Mouse (Mus musculus) gastrocnemius, postnatal 10 days (tissue): ENCODE data around the gene 1700001C19Rik. TPM values are rescaled to one million over a fixed set of nuclear protein-coding genes. Genes with fewer than 3 reads are reported as not detected.

ENCODE experiments used
- DNase-seq: peaks from one replicate; pipeline ENCODE4 v3.0.0; 2021; ENCODE audit warnings: mixed read lengths
- long read RNA-seq, 2 experiments: library from polyadenylated mRNA; stranded (forward); transcript quantifications; one replicate each; pipeline ENCODE4 v2.0.0; 2021
- total RNA-seq, 2 experiments: library from RNA; stranded (reverse); gene quantifications; 2 replicates each; pipeline ENCODE4 v1.2.3; 2021

The 1700001C19Rik gene
- total RNA-seq = not detected
- long read RNA-seq, experiment 1 = 0 reads
- long read RNA-seq, experiment 2 = 0 reads

DNA sequence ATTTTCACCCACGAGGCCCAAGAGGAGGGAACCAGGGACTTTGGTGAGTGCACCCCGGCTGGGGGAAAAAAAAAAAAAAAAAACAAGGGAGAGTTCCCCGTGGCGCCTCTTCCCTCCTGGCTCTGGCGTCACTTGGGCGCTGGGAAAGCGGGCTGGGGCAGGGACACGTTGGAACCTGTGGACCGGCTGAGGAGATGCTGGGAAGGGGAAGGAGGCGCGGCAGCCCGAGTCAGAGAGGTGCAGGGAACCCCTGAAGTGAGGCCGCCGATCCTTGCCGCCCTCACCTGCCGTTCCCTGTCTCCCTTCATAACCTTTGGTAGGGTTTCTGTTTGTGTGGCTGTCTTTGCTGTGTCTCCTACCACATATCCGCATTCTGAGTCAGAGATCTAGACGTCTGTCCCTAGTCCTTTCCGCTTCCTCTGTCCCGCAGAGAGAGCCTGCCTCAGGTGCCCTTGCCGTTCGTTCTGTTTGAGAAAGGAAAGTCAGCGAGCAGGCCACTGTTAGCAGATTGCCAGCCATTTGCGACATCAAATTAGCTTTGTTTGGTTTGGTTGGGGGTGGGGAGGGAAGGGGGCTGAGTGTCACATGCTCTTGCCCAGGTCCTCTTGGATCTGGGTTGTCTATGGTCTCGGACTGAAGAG is at the start of gene 1700001C19Rik:
1700001C19Rik (minus strand) TSS at position 470 of the 641 bp plus-strand sequence.
- no peak for DNase-seq

DNA sequence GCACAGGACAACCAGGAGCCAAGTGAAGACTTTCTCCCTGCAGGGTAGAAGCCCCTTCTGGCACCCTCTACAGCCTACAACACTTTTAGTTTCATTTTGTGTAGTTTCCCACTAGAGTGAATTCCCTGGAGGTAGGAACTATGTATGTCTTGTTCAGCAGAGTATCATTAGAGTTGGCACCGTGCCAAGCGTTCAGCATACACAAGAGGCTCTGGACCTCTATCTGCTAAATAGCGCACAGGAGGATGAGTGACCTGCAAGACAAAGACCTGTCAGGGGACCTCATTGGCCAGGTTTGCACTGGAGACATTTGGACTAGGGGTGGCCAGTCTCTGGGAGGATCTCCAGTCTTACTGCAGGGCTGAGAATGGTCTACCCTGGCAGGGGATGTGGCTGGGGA is 48.6 kb upstream of the 1700001C19Rik start:
- DNase-seq = no peak

DNA sequence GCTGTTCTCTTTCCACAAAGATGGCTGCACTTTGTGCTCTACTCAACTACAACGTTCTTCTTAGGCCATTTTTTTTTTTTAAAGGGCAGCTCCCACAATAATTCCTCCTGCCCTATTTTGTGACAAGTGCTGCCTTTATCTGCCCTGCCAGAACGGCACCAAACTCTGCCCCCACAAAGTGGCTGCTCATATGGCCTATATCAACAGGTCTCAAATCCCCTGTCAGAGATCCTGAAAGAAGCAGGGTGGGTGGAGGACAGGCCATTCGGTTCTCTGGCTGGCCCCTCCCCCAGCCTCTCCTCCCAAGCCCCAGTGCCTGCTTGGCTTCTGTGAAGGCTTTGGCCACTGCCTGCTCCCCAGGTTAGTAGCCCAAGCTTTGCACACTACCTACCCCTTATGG is 47.8 kb upstream of the 1700001C19Rik start:
- no peak for DNase-seq

DNA sequence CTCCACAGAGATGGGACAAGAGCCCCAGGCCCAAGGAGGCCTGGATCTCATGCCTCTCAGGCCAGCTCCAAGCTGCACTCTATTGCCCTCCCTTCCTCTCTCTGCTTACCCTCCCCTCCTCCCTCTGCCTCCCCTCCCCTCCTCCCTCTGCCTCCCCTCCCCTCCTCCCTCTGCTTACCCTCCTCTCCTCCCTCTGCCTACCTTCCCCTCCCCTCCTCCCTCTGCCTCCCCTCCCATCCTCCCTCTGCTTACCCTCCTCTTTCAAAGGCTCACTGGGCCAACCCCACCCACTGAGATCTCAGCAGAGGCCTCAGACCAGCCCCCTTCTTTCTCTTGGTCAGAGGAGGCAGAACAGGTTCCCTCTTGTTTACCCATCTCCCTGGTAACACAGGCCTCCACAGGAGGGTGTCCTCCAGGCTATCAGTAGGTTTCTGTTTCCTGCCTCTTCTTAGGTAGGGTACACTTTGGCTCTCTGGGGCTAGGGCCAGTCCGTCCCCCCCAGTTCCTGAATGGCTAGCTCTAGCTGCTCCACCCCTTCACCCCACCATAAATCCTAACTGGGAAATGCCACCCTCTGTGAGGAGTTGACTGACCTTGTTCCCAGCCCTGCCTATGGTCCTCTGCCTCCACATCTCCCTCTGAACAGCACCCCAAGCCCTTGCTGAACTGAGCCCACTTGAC is 47.2 kb upstream of the 1700001C19Rik start:
- DNase-seq = no peak

DNA sequence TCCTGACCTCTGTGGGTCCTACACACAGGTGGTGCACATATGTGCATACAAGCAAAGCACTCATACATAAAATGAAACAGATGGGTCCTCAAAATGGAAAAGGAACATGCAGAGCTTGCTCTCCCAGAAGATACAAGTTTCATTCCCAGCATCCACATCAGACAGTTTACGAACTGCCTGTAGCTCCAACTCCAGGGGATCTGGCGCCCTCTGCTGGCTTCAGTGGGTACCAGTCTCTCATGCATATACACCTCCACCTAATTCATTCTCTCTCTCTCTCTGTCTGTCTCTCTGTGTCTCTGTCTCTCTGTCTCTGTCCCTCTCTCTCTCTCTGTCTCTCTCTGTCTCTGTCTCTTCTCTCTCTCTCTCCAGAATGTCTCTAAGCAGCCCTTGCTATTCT is 45.2 kb upstream of the 1700001C19Rik start:
- peak; percentile 78 for DNase-seq

DNA sequence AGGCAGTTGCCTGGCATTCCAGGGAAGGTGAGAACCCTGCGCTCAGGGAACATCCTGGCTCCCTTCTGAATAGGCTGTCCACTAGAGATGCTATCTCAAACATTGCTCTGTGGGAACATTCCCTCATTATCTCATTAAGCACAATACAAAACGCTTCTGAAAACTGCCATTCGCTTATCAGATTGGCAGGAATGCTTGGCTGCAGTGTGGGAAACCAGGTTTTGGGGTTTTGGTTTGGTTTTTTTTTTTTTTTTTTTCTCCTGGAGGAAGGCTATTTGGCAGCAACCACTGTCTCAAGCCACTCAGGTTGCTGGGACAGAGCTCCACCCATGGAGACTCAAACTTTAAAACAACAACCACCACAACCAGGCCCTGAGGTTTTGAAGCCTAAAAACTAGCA is 42.7 kb upstream of the 1700001C19Rik start:
- DNase-seq = no peak

DNA sequence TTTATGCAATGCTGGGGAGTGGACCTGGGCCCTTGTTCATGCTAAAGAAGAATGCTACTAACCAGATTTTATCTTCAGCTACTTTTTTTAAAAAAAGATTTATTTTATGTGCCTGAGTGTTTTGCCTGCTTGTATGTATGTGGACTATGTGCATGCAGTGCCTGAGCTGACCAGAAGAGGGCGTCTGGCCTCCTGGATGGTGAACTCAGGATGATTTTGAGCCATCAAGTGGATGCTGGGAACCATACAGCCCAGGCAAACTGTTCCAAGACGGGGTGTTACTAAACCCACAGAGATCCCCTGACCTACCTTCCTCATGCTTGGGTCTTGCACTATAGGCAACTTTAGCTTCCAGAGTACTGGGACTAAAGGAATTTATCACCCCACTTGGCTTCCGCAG is 38.5 kb upstream of the 1700001C19Rik start:
- DNase-seq = no peak

DNA sequence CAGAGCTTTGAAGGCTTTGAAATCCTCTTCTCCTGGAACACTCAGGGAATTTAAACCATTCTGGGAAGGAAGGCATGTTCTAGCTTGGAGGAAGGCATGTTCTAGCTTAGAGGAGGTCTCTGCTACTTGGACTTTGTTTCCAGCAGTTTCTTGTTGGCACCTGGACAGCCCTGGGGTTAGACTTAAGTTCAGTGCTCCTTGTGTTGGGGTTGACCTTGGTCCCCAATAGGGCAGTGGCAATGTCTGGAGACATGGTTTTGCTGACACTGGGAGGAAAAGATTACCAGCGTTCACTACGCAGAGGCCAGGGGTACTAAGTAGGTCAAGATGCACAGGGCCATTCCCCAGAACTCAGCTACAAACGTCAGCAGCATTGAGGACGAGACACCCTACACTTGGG is 38.0 kb upstream of the 1700001C19Rik start:
- DNase-seq = no peak

DNA sequence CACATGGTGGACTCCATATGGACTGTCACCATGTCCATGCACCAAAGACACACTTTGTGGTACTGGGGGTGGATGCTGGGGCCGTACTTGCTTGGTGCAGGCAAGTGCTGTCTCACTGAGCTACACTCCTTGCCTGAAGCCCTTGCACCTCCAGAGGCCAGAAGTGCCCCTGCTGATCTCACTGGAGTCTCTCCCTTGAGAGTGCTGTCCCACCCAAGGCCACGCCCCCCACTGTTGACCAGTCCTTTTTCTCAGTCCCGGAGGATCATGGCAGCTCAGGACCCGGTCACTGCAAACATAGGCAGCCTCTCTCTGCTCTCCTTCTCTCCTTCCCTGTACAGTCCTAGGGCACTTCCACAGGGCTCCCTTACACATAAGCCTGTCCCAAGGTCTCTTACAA is 37.1 kb upstream of the 1700001C19Rik start:
- no peak for DNase-seq

DNA sequence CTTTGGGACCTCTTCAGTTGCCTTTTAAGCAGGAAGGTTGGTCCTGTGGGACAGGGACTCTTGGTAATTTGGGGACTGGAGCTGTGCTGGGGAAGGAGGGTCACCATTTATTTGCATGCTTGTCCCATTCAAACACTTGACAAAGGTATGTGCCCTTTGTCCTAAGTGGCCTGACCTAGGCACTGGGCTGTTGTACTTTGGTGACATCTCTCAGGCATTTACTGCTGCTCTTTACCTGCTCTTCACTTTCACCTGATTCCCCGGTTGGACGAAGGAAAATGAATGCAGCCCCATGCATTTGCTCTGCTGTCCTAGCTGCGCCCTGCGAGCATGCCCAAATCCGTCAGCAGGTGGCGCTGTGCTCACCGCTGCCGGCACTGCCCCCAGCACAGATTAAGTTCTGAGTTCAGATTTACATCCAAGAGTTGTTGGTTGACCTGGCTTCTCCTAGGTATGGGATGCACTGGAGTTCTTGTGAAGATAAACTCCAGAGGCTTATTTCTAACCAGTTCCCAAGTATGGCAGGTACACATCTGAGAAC is 36.3 kb upstream of the 1700001C19Rik start:
- DNase-seq = peak; percentile 72

DNA sequence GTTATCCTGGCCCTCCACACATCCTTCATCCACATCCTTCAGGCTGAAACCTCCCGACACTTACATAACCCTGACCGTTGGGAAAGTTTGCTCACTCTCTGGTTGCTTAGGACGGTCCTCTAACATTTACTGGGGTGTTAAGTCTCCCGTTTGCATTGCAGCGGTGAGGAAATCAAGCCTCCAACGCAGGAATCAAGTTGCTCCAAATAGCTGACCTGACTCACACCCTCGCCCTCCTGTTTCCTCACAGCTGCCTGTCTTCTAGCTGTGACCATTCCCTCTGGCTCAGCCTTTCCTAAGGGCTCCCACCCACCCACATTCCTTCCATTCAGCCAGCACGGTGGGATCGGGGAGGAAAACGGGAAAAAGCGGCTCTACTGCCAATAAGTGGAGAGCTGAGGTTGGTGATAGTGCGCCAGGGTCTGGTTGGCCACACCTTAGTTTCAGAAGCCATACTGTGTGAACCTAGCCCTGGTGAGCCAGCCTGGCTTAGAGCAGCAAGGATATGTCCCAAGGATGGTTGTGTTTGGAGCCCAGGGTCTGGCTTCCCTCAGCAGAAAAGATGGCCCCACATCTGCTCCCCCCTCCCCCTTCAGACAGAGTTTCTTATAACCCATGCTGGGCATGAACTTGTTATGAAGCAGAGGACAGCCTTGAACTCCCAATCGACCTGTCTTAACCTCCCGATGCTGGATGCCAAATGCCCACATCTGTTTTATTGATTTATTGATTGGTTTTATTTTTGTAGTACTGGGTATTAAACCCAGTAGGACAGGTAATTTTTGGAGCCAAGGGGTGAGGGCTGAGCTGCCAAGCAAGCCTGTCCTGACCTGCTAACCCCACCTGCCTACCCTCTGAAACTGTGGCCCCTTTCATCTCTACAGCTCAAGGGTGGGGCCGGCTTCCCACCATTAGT is 35.5 kb upstream of the 1700001C19Rik start:
- no peak for DNase-seq

DNA sequence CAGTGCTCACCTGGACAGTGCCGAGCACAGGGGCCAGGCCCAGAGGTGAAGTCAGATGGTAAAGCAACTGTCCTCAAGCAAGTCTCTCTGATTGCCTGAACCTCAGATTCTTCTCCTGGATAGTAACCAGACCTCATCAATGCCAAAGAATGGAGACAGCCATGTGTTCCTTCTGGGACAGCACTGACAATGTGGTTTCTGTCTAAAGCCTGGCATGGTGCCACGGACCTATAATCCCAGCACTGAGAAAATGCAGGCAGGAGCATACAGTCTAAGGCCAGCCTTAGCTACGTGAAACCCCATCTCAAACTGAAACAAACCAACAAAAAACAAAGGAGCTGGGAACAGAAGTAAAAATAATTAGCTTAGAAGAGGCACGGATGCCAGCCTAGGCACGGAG is 33.5 kb upstream of the 1700001C19Rik start:
- no peak for DNase-seq

DNA sequence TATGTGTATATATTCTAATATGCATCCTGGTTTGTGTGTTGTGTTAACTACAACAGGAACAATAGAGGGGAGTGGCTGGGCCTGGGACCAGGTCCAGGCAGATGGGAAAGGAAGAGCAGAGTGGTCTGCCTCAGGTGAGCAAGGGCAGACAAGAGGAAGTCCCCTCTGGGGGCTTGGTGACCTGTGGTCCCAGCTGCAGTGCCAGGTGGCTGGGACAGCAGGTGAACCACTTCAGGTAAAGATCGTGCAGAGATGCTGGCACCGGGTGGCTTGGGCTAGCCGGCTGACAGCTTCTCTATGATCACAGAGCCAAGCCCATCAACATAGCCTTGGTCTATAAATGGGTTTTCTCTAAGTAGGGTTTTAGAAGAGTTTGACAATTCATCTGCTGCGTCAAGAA is 32.9 kb upstream of the 1700001C19Rik start:
- DNase-seq = no peak

DNA sequence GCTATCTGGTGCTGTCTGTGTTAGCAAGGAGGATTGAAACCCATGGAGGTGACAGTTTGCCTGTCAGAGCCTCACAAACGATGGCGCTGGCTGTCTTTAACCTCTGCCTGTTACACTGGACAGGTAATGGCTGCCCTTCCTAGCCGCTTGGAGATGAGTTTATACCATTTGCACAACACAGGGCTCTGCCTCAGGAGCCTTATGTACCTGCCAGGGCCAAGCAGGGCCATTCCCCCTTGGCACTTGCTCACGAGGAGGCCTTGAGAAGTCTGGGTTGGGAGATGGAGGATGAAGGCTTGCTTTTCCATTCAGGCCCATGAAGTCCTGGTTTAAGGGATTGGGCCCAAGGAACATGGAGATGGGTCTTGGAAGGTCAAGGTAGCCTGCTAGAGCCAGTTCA is 32.5 kb upstream of the 1700001C19Rik start:
- DNase-seq = no peak

DNA sequence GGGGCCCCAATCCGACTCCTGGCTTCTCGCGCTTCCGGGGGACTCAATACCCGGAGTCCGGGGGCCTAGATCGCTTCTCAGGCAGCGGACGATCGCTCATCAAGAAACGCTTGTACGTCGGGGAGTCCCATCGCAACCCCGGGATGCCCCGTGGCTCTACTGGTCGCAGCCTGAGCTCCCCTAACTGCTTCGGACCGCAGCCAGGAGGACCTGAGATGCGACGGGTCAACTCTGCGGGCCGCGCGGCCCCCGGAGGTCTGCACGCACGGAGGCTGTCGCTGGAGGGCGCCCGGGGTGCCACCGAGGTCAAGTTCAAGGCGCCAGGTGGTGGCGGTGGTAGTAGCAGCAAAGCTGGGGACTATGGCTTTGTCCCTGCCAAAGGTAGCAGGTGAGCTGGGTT is 31.3 kb upstream of the 1700001C19Rik start:
- DNase-seq = peak; percentile 46

DNA sequence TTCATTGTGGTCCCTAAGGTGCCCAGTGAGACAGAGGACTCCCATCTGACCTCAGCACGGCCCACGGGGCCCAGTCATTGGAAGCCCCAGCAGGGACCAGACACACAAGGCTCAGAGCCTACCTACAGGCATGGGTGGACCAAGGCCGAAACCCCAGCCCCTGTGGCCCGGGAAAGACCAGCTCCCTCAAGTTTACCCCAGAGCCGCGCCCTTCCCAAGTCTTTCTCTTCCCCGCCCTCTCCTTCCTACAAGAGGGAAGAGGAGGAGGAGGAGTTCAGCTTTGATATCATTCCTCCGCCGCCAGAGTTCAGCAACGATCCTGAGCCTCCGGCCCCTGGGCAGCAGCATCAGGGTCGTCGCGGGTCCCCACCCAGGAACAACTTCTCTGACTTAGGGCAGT is 30.9 kb upstream of the 1700001C19Rik start:
- no peak for DNase-seq

DNA sequence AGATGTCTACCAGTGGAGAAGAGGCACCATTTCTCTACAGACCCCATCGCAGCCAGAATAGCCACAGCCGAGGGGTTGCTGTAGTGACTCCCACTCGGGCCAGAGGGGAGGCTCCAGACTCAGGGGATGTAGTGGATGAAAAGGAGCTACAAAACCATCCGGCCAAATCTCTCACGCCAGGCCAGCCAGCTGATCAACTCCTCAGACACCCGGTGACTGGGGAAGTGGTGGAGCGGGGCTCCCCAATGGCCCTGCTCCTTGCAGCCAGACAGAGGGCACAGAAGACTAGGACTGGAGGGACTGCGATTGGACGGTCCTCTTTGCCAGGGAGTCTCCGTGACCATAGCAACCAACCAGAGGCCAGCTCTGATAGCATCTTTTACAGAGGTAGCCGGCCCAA is 30.5 kb upstream of the 1700001C19Rik start:
- no peak for DNase-seq

DNA sequence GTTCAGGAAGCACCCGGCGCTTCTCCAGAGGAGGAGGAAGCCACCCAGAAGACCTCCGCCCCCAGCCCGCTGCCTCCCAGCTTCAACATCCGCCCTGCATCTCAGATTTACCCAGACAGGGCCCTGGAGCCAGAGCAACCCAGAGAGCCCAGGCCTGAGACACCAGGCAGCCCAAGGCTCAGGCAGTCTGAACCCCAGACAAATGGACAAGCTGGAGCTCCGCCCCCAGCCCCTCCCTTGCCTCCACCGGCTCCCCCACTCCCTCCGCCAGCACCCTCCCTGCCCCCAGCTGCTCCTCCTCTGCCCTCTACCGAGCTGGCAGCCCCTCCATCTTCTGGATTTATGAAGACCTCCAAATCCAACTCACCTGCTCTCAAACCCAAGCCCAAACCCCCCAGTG is 29.1 kb upstream of the 1700001C19Rik start:
- no peak for DNase-seq

DNA sequence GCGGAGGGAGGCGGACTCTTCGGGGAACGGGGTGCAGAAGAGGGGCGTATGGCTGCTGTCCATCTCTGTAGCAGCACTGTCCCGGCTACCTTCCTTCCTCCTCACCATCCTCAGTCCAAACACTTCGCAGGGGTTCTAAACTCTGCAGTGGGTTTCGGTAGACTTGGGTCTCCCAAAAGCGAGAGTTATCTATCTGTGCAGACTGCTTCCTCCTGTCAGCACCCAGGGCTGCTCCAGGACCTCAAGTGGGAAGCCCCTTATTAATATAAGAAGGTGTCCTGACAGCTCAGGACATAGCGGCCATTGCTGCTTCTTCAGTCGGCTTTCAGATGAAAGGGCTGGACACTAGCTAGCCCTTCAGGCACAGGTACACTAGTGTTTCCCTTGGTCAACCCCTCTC is 27.8 kb upstream of the 1700001C19Rik start:
- DNase-seq = no peak

DNA sequence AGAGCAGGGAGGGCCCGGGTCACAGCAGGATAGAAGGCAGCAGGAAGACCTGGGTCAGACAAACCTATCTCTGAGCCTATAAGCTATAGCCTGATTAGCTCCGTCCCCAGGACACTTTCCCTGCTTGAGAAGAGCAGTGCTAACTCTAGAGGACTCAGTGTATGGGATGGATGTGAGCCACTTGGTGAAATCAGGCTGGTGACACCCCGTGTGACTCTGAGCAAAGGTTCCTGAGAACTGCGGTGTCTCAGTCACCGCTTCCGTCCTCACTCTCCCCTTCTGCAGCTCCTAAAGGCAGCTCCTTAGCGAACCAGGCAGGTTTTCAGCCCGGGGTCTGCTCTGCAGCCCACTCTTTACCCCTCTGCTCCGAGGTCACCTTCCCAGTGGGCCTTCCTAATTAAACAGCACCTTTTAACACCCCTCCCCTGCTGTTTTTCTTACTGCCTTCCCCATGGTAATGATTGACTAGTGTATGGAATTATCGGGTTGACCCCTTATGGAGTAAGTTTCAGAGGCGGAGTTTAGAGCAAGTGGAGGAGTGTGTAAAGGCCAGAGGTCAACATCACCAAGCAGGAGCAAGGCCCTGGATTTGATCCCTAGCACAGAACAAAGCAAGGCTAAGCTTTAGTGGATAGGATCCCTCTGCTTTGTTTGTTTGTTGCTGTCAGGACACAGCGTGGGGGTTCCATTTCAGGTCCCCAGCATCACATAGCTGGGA is 27.2 kb upstream of the 1700001C19Rik start:
- DNase-seq = no peak

DNA sequence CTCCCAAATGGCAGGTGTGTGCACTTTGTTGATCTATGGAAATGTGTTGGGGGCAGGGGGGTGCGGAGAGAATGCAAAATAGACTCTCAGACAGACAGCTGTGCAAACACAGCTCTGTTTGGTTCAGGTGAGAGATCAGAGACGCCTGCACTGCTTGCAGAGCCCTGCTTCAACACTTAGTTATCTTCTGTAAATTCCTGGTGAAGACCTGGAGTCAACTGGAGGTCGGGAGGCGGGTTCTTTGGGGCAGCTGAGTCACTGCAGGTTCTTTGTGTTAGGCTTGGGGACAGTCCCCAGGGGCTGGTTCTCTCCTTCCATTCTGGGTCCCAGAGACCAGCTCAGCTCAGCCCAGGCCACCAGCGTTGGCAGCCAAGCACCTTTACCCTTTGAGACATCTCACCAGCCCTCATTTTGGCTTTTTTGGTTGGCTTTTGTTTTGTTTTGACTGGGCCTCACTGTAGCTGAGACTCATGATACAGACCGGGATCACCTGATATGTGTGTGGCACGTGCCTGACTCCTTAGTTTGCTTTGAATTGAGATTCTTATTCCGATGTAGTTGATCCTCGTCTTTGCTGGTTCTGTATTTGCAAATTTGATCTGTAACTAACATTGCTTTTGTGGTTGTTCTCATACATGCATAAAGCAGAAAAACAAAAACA is 25.7 kb upstream of the 1700001C19Rik start:
- no peak for DNase-seq

DNA sequence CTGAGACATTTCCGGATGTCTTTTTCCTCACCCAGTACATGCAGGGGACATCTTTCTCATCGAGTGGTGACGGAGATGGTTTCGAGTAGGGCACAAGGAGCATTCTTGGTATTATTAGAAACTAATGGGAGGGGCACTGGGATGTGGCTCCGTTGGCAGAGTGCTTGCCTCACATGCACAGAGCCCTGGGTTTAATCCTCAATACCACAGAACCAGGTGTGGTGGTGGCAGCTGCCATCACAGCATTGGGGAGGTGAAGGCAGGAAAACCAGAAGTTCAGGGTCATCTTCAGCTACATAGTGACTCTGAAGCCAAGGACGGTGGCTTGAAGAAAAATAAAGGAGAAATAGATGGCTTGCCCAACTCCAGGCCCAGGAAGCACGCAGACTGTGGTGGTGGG is 25.0 kb upstream of the 1700001C19Rik start:
- no peak for DNase-seq
